Mouse (Mus musculus): ENCODE measurements around the gene Ndufb2. TPM values are rescaled to one million over a fixed set of nuclear protein-coding genes. Genes with fewer than 3 reads are reported as not detected.

Gene Ndufb2
- total RNA-seq, 2 experiments from 2014 or later, result 335 to 373 TPM

DNA sequence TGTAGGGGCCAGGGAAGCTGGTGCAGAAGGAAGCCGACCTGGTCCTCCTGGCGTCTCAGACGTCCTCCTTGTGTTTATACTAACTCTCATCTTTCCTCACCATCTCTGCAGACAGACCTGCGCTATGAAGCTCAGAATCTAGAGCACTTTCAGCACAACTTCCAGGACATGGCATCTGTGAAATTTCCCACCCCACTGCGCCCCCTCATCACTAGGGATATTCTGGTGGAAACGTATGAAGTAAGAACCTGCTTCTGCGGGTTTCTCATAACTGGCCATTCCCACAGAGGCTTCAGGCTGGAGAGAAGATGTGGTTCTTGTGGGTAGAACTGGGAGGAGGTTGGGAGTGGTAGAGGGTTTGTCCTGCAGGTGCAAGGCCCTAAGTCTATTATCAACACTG, 12.8 kb upstream of the Ndufb2 start:
- no peak for DNase-seq

- no peak for DNase-seq
Measured at GRCm38 (mm10) chr6:39580558-39580957, 11.8 kb upstream of the Ndufb2 start.

GRCm38 (mm10) chr6:39581087-39581784, 11.1 kb upstream of the Ndufb2 start:
- DNase-seq, result no peak

- DNase-seq, result no peak
Measured at GRCm38 (mm10) chr6:39585517-39585916, 6.9 kb upstream of the Ndufb2 start, which contains the start of gene Gm42420. TSS of gene Gm42420 (plus strand) at chr6:39585753.

- no peak for DNase-seq
Measured at GRCm38 (mm10) chr6:39591481-39591880, 893 bp upstream of the Ndufb2 start.

- no peak for DNase-seq
Measured at GRCm38 (mm10) chr6:39600851-39601250, 8.5 kb downstream of the Ndufb2 start.

GRCm38 (mm10) chr6:39601828-39602227, 9.5 kb downstream of the Ndufb2 start:
- DNase-seq, result no peak

DNA sequence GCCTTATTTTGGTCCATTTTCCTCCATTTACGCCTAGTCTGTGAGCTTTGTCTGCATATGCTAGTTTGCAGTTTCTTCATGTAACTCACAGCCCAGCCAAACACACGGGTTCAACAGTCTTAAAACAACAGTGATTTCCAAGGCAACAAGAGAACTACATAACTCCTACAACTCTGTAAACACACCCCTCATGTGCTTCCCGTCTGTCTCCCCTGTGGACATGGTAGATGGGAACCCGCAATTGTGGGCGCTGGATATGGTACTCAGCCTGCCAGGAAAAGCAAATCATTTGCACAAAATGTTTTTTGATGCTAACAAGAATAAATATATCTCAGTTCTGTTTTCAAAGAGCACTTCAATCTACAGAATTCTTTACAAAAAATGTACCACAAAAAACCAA, 12.2 kb downstream of the Ndufb2 start:
- no peak for DNase-seq

DNA sequence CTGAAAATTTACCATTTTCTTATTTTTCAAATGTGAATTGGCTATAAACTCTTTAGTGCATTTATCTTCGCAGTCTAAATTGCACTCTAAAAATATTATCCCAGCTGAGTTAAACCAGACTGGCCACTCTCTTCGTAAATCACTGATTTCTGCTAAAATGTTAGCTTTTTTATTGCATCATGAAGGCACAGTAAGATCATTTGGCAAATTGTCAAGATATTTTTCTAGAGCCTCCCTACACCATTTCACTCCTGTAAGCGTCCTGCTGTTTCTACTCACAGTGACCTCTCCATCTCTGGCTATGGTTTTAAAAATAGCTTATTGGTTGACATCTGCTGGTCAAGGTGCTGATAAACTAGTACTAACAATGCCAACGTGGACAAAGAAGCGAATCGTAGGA, 13.7 kb downstream of the Ndufb2 start:
- DNase-seq, result no peak

GRCm38 (mm10) chr6:39606862-39607261, 14.5 kb downstream of the Ndufb2 start:
- DNase-seq, result no peak

- no peak for DNase-seq
Measured at GRCm38 (mm10) chr6:39607365-39607764, 15.0 kb downstream of the Ndufb2 start.

- no peak for DNase-seq
Measured at GRCm38 (mm10) chr6:39610207-39610606, 17.8 kb downstream of the Ndufb2 start.

- DNase-seq, result no peak
Measured at GRCm38 (mm10) chr6:39611296-39611695, 18.9 kb downstream of the Ndufb2 start.

Other genes with a start within 250 kb of the Ndufb2 start
- gene Slc37a3, start 214.9 kb upstream of the Ndufb2 start, total RNA-seq (2021), result 10 to 100 TPM; 35.4 to 38.9 TPM
- 1 to 10 TPM; 1.4 to 1.5 TPM for gene Rab19, start 211.4 kb upstream of the Ndufb2 start, total RNA-seq (2021)
- 10 to 100 TPM; 70.7 to 71.5 TPM for gene Mkrn1, start 172.1 kb upstream of the Ndufb2 start, total RNA-seq (2021)
- gene Dennd2a, start 34.7 kb upstream of the Ndufb2 start, total RNA-seq (2021), result 10 to 100 TPM; 14.3 to 16.0 TPM
- 10 to 100 TPM; 22.2 to 35.0 TPM for gene Adck2, start 18.7 kb upstream of the Ndufb2 start, total RNA-seq (2021)
- 1 to 10 TPM; 1.0 to 1.3 TPM for gene Gm42420, start 6.8 kb upstream of the Ndufb2 start, total RNA-seq (2021)
- gene Braf, start 132.9 kb downstream of the Ndufb2 start, total RNA-seq (2021), result 10 to 100 TPM; 25.6 to 29.5 TPM
- 10 to 100 TPM; 79.1 to 90.4 TPM for gene Mrps33, start 218.4 kb downstream of the Ndufb2 start, total RNA-seq (2021)

Measured in adrenal gland, postnatal 10 days (tissue).